Mouse (Mus musculus) E14TG2a.4 (cell line): ENCODE measurements around the gene Opa1.

Experiments
- H3K27me3 ChIP-seq: 2 replicates; pipeline ENCODE4 v1.6.1; 2014; ENCODE audit warnings: low read length, control low read depth; ENCODE audit not compliant: insufficient read depth
- H3K36me3 ChIP-seq: 2 replicates; pipeline ENCODE4 v1.6.1; 2014; ENCODE audit warnings: low read length, control low read depth; ENCODE audit not compliant: insufficient read depth
- H3K4me1 ChIP-seq: replicated peaks from 2 replicates; pipeline ENCODE4 v1.6.1; 2014; ENCODE audit warnings: low read depth, low read length, control low read depth
- H3K4me3 ChIP-seq: replicated peaks from 2 replicates; pipeline ENCODE4 v1.5.1; 2014; ENCODE audit warnings: mild to moderate bottlenecking, low read length
- H3K9me3 ChIP-seq: 2 replicates; pipeline ENCODE4 v1.6.1; 2014; ENCODE audit warnings: low read length, control low read depth
- CTCF ChIP-seq: conservative IDR thresholded peaks from 2 replicates; pipeline ENCODE4 v1.5.1; 2014; ENCODE audit warnings: low read length
- NANOG ChIP-seq: IDR thresholded peaks from 2 replicates; pipeline ENCODE4 v1.6.1; 2014; ENCODE audit warnings: borderline replicate concordance, low read length, mixed read lengths
- POU5F1 ChIP-seq: IDR thresholded peaks from 2 replicates; pipeline ENCODE4 v1.6.1; 2014; ENCODE audit warnings: low read length, borderline replicate concordance

Gene Opa1

GRCm38 (mm10) chr16:29679607-29680006 is 100.5 kb downstream of the Opa1 start:
- peaks cover 4% of the 10 kb centered on the region; the same call in 1 of the 2 replicates for H3K9me3 ChIP-seq
- peak overlapping the region; percentile 69 for H3K4me3 ChIP-seq
- peaks cover 70% of the 10 kb centered on the region for H3K4me1 ChIP-seq
- H3K36me3 ChIP-seq = no peaks in the 10 kb centered on the region
- TF ChIP-seq POU5F1 (no peak), CTCF (no peak), NANOG (no peak)
- no peaks in the 10 kb centered on the region for H3K27me3 ChIP-seq

GRCm38 (mm10) chr16:29680548-29681175 is 101.5 kb downstream of the Opa1 start:
- Histone ChIP-seq H3K36me3 (no peaks in the 10 kb centered on the region), H3K9me3 (peaks cover 4% of the 10 kb centered on the region; the same call in 1 of the 2 replicates), H3K27me3 (no peaks in the 10 kb centered on the region), H3K4me3 (peak overlapping the region; percentile 69), H3K4me1 (peaks cover 80% of the 10 kb centered on the region)
- no peak for TF ChIP-seq POU5F1
- TF ChIP-seq NANOG = no peak
- TF ChIP-seq CTCF = no peak

- H3K36me3 ChIP-seq = no peaks in the 10 kb centered on the region
- no peak for TF ChIP-seq POU5F1
- TF ChIP-seq NANOG = peak; percentile 68
- H3K4me3 ChIP-seq = peak overlapping the region; percentile 75
These were observed 103.7 kb downstream of the Opa1 start for GRCm38 (mm10) chr16:29682555-29683431.

GRCm38 (mm10) chr16:29683563-29683962 is 104.4 kb downstream of the Opa1 start:
- TF ChIP-seq POU5F1 = no peak
- TF ChIP-seq NANOG = no peak
- no peak for TF ChIP-seq CTCF
- Histone ChIP-seq H3K36me3 (no peaks in the 10 kb centered on the region), H3K4me3 (peak overlapping the region; percentile 75), H3K4me1 (peaks cover 94% of the 10 kb centered on the region), H3K27me3 (no peaks in the 10 kb centered on the region), H3K9me3 (no peaks in the 10 kb centered on the region)

More at GRCm38 (mm10) chr16:29682555-29683431, 103.7 kb downstream of the Opa1 start:
- Histone ChIP-seq H3K9me3 (no peaks in the 10 kb centered on the region), H3K27me3 (no peaks in the 10 kb centered on the region), H3K4me1 (peaks cover 92% of the 10 kb centered on the region)

- TF ChIP-seq POU5F1 (no peak), NANOG (no peak)
- Histone ChIP-seq H3K36me3 (no peaks in the 10 kb centered on the region), H3K9me3 (no peaks in the 10 kb centered on the region), H3K4me3 (peak overlapping the region; percentile 75), H3K4me1 (peaks cover 95% of the 10 kb centered on the region), H3K27me3 (no peaks in the 10 kb centered on the region)
These were observed 105.0 kb downstream of the Opa1 start for GRCm38 (mm10) chr16:29684111-29684510.

GRCm38 (mm10) chr16:29684641-29685040 is 105.5 kb downstream of the Opa1 start:
- Histone ChIP-seq H3K36me3 (no peaks in the 10 kb centered on the region), H3K9me3 (no peaks in the 10 kb centered on the region), H3K27me3 (no peaks in the 10 kb centered on the region), H3K4me3 (peak overlapping the region; percentile 75), H3K4me1 (peaks cover 94% of the 10 kb centered on the region)
- TF ChIP-seq NANOG (no peak), POU5F1 (no peak), CTCF (no peak)

GRCm38 (mm10) chr16:29686141-29686540 is 107.0 kb downstream of the Opa1 start:
- Histone ChIP-seq H3K4me3 (no peak overlapping the region), H3K36me3 (no peaks in the 10 kb centered on the region), H3K9me3 (no peaks in the 10 kb centered on the region), H3K27me3 (no peaks in the 10 kb centered on the region), H3K4me1 (peaks cover 82% of the 10 kb centered on the region)
- TF ChIP-seq POU5F1 (no peak), NANOG (no peak), CTCF (no peak)

- H3K9me3 ChIP-seq = no peaks in the 10 kb centered on the region
- H3K27me3 ChIP-seq = no peaks in the 10 kb centered on the region
- peaks cover 66% of the 10 kb centered on the region for H3K4me1 ChIP-seq
- TF ChIP-seq CTCF (no peak), NANOG (no peak), POU5F1 (no peak)
- no peaks in the 10 kb centered on the region for H3K36me3 ChIP-seq
- H3K4me3 ChIP-seq = peak overlapping the region; percentile 53
These were observed 109.1 kb downstream of the Opa1 start for GRCm38 (mm10) chr16:29687987-29688885.
